Mouse (Mus musculus): ENCODE results near the gene Gm10521. TPM values are rescaled to one million over a fixed set of nuclear protein-coding genes. Genes with fewer than 3 reads are reported as not detected.

Gm10521 gene
- total and polyA plus RNA-seq, 3 experiments = 0.10 to 0.13 (median 0.12) TPM

Other genes starting within 250 kb of the Gm10521 start
- 1 to 10 TPM in 1 of 2 experiments, under 1 TPM in 1; 0.86 to 1.3 TPM for gene Slamf7, start 242.6 kb upstream of the Gm10521 start, total RNA-seq (2021)
- 0.07 and 0.13 TPM in 2 replicates for gene Slamf7, start 242.6 kb upstream of the Gm10521 start, polyA plus RNA-seq (2012; rRNA removed)
- gene Cd48, start 213.7 kb upstream of the Gm10521 start, total RNA-seq (2021) = 1 to 10 TPM; 3.1 TPM
- gene Cd48, start 213.7 kb upstream of the Gm10521 start, polyA plus RNA-seq (2012; rRNA removed) = 1.4 TPM in 2 replicates
- not detected for gene Slamf1, start 128.5 kb upstream of the Gm10521 start, total RNA-seq (2021)
- 0.09 TPM in 1 of 2 replicates, not detected in the other for gene Slamf1, start 128.5 kb upstream of the Gm10521 start, polyA plus RNA-seq (2012; rRNA removed)
- gene Cd84, start 56.0 kb upstream of the Gm10521 start, total RNA-seq (2021) = 1 to 10 TPM; 4.6 to 5.8 TPM
- gene Cd84, start 56.0 kb upstream of the Gm10521 start, polyA plus RNA-seq (2012; rRNA removed) = 0.42 and 0.79 TPM in 2 replicates
- under 1 TPM in 1 of 2 experiments, not detected in 1; 0.24 TPM for gene Slamf6, start 21.9 kb downstream of the Gm10521 start, total RNA-seq (2021)
- gene Slamf6, start 21.9 kb downstream of the Gm10521 start, polyA plus RNA-seq (2012; rRNA removed) = 0.06 TPM in 1 of 2 replicates, not detected in the other
- gene Vangl2, start 132.8 kb downstream of the Gm10521 start, total RNA-seq (2021) = 1 to 10 TPM; 1.7 to 6.2 TPM
- 2.9 and 3.6 TPM in 2 replicates for gene Vangl2, start 132.8 kb downstream of the Gm10521 start, polyA plus RNA-seq (2012; rRNA removed)
- gene Nhlh1, start 161.9 kb downstream of the Gm10521 start, total RNA-seq (2021) = not detected
- gene Nhlh1, start 161.9 kb downstream of the Gm10521 start, polyA plus RNA-seq (2012; rRNA removed) = not detected in 2 replicates
- gene Copa, start 186.9 kb downstream of the Gm10521 start, total RNA-seq (2021) = 100 to 1,000 TPM; 174 to 178 TPM
- gene Copa, start 186.9 kb downstream of the Gm10521 start, polyA plus RNA-seq (2012; rRNA removed) = 11.0 and 21.1 TPM in 2 replicates
- 10 to 100 TPM; 83.9 to 85.7 TPM for gene Ncstn, start 187.1 kb downstream of the Gm10521 start, total RNA-seq (2021)
- 62.9 and 83.8 TPM in 2 replicates for gene Ncstn, start 187.1 kb downstream of the Gm10521 start, polyA plus RNA-seq (2012; rRNA removed)
- 100 to 1,000 TPM; 112 to 114 TPM for gene Pex19, start 231.1 kb downstream of the Gm10521 start, total RNA-seq (2021)
- gene Pex19, start 231.1 kb downstream of the Gm10521 start, polyA plus RNA-seq (2012; rRNA removed) = 104 and 114 TPM in 2 replicates

Data from adrenal gland, adult 2 months (tissue).